Mouse (Mus musculus) lung, adult 2 months (tissue): ENCODE measurements around the gene Cdk7.

Source experiments
- CTCF ChIP-seq: fragments of 200-500 bp; IDR thresholded peaks from 2 replicates; pipeline ENCODE4 v1.5.1; 2011; ENCODE audit warnings: mild to moderate bottlenecking, low read length, control low read depth; ENCODE audit not compliant: insufficient read depth
- POLR2A ChIP-seq: fragments of 200-500 bp; IDR thresholded peaks from 2 replicates; pipeline ENCODE4 v1.6.1; 2011; ENCODE audit warnings: low read depth, mild to moderate bottlenecking, control low read depth, low read length, borderline replicate concordance; ENCODE audit errors: extremely low read depth

DNA sequence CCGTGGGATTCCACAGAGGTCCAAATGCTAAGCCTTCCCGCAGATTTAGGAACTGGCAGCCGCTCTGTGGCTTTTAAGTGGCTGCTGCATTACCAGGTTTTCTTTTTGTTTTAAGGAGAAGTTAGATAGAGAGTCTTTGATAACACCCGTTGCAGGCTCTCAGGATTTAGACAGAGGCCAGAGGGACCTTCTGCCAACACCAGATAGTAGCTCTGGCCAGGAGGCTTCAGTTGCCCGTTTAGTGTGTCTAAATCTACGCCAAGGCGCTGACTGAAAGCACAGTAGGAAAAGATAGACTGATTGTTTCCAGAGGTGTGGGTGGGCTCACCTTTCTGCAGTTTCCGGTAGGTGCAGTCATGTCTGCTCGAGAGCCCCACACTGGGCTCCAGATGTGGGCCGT lies 5.5 kb downstream of the Cdk7 start:
- TF ChIP-seq POLR2A (no peak), CTCF (no peak)
